Mouse (Mus musculus) spleen, postnatal 14 days (tissue): ENCODE data around the gene Smtn.
A peak's percentile ranks its signal among the peaks of the same experiment; 100 is the strongest.

ENCODE experiments used
- DNase-seq, 2 experiments: peaks; one replicate each; pipeline ENCODE4 v3.0.0; 2021 to 2022; ENCODE audit warnings: low spot score in 2 of 2

Smtn gene

GRCm38 (mm10) chr11:3547047-3547446 is 6.6 kb upstream of the Smtn start:
- DNase-seq = no peak

- no peak for DNase-seq
These were observed 5.8 kb upstream of the Smtn start for GRCm38 (mm10) chr11:3546242-3546562.

GRCm38 (mm10) chr11:3545531-3546241 is 5.3 kb upstream of the Smtn start:
- no peak for DNase-seq

GRCm38 (mm10) chr11:3544409-3544808 is 4.0 kb upstream of the Smtn start:
- no peak for DNase-seq

GRCm38 (mm10) chr11:3543001-3543400 is 2.6 kb upstream of the Smtn start:
- no peak for DNase-seq

- DNase-seq = no peak
These were observed 1.5 kb upstream of the Smtn start for GRCm38 (mm10) chr11:3541932-3542331.

- DNase-seq = no peak
These were observed 601 bp downstream of the Smtn start for GRCm38 (mm10) chr11:3539826-3540196.

- peak; percentile 55 to 68 for DNase-seq
These were observed 1.1 kb downstream of the Smtn start for GRCm38 (mm10) chr11:3539111-3539825.

- no peak for DNase-seq
These were observed 2.1 kb downstream of the Smtn start for GRCm38 (mm10) chr11:3538341-3538740.

GRCm38 (mm10) chr11:3537711-3538110 is 2.7 kb downstream of the Smtn start:
- no peak for DNase-seq

GRCm38 (mm10) chr11:3536745-3537333 is 3.6 kb downstream of the Smtn start:
- no peak for DNase-seq

GRCm38 (mm10) chr11:3536082-3536481 is 4.3 kb downstream of the Smtn start:
- no peak for DNase-seq

GRCm38 (mm10) chr11:3535406-3535986 is 4.9 kb downstream of the Smtn start:
- DNase-seq = peak; percentile 81 to 87

GRCm38 (mm10) chr11:3534956-3535355 is 5.5 kb downstream of the Smtn start:
- no peak for DNase-seq

- DNase-seq = no peak
These were observed 6.9 kb downstream of the Smtn start for GRCm38 (mm10) chr11:3533406-3533932.

GRCm38 (mm10) chr11:3532101-3532931 is 8.1 kb downstream of the Smtn start:
- DNase-seq = no peak

GRCm38 (mm10) chr11:3531634-3532033 is 8.8 kb downstream of the Smtn start:
- DNase-seq = no peak

GRCm38 (mm10) chr11:3530731-3531130 is 9.7 kb downstream of the Smtn start:
- no peak for DNase-seq

- no peak for DNase-seq
These were observed 10.7 kb downstream of the Smtn start for GRCm38 (mm10) chr11:3529476-3530252.

- no peak for DNase-seq
These were observed 12.2 kb downstream of the Smtn start for GRCm38 (mm10) chr11:3528208-3528607.

- DNase-seq = no peak
These were observed 12.6 kb downstream of the Smtn start for GRCm38 (mm10) chr11:3527766-3528165.
